Mouse (Mus musculus) forebrain, embryonic 15.5 days (tissue): ENCODE data around the gene Ppp2r5e. TPM values are rescaled to one million over a fixed set of nuclear protein-coding genes. Genes with fewer than 3 reads are reported as not detected.

ENCODE experiments used
- ATAC-seq: fragments of 200-750 bp; cut with Nextera tagmentation; replicated peaks from 2 replicates; pipeline ENCODE4 v1.8.0; 2017; ENCODE audit warnings: mild to moderate bottlenecking, moderate TSS enrichment, moderate library complexity
- H3K27ac ChIP-seq: fragments of 300-500 bp; sonication (generic); replicated peaks from 2 replicates; pipeline ENCODE4 v1.5.1; 2015; ENCODE audit warnings: mild to moderate bottlenecking, inconsistent platforms
- H3K27me3 ChIP-seq: fragments of 300-500 bp; sonication (generic); 2 replicates; pipeline ENCODE4 v1.6.1; 2015; ENCODE audit warnings: inconsistent platforms
- H3K36me3 ChIP-seq: fragments of 300-500 bp; sonication (generic); 2 replicates; pipeline ENCODE4 v1.6.1; 2015; ENCODE audit warnings: mild to moderate bottlenecking, inconsistent platforms
- H3K4me1 ChIP-seq: fragments of 300-500 bp; sonication (generic); 2 replicates; pipeline ENCODE4 v1.6.1; 2015; ENCODE audit warnings: inconsistent platforms
- H3K4me2 ChIP-seq: fragments of 300-500 bp; sonication (generic); replicated peaks from 2 replicates; pipeline ENCODE4 v1.6.1; 2015; ENCODE audit warnings: mild to moderate bottlenecking, inconsistent platforms
- H3K4me3 ChIP-seq: fragments of 300-500 bp; sonication (generic); 2 replicates; pipeline ENCODE4 v1.5.1; 2015; ENCODE audit warnings: mild to moderate bottlenecking, inconsistent platforms
- H3K9ac ChIP-seq: fragments of 300-500 bp; sonication (generic); replicated peaks from 2 replicates; pipeline ENCODE4 v1.6.1; 2015; ENCODE audit warnings: mild to moderate bottlenecking, inconsistent platforms
- H3K9me3 ChIP-seq: fragments of 300-500 bp; sonication (generic); 2 replicates; pipeline ENCODE4 v1.6.1; 2016; ENCODE audit warnings: inconsistent platforms
- WGBS: fragments of 180-500 bp; shearing (Covaris S2); methylation state at CpG from one replicate; pipeline ENCODE4 v1.1.7; 2015; ENCODE audit warnings: mixed read lengths; 5-methylcytosine and 5-hydroxymethylcytosine counted together
- polyA plus RNA-seq: library from polyadenylated mRNA; unstranded; fragments of >200 nt; fragmentation: Nextera tagmentation; extraction: Ambion mirVana; gene quantifications from 2 replicates; pipeline ENCODE4 v1.2.1, GENCODE M21; 2015

Ppp2r5e gene
- polyA plus RNA-seq, 1 experiment from 2014 or later = 26.8 TPM

- no peaks in the 10 kb centered on the region for H3K36me3 ChIP-seq
- no peak overlapping the region for H3K9ac ChIP-seq
- 61% methylated on average over 7 of the region's 7 CpGs for WGBS
- no peaks in the 10 kb centered on the region for H3K9me3 ChIP-seq
- peak overlapping the region; percentile 63 for H3K27ac ChIP-seq
- H3K4me2 ChIP-seq = no peak overlapping the region
- H3K4me1 ChIP-seq = no peaks in the 10 kb centered on the region
- H3K4me3 ChIP-seq = no peak overlapping the region
- ATAC-seq = peak; percentile 60
- no peaks in the 10 kb centered on the region for H3K27me3 ChIP-seq
Observed at GRCm38 (mm10) chr12:75612711-75613110, 16.7 kb upstream of the Ppp2r5e start.

GRCm38 (mm10) chr12:75599490-75599889 lies 3.4 kb upstream of the Ppp2r5e start:
- Histone ChIP-seq H3K9ac (no peak overlapping the region), H3K9me3 (no peaks in the 10 kb centered on the region), H3K27ac (no peak overlapping the region), H3K36me3 (no peaks in the 10 kb centered on the region), H3K4me3 (no peak overlapping the region), H3K4me2 (no peak overlapping the region), H3K27me3 (no peaks in the 10 kb centered on the region), H3K4me1 (peaks cover 8% of the 10 kb centered on the region)
- no peak for ATAC-seq
- WGBS = 20% methylated on average over 4 of the region's 4 CpGs

- WGBS = 68% methylated on average over 4 of the region's 4 CpGs
- no peaks in the 10 kb centered on the region for H3K36me3 ChIP-seq
- H3K9ac ChIP-seq = no peak overlapping the region
- no peak overlapping the region for H3K4me3 ChIP-seq
- no peaks in the 10 kb centered on the region for H3K27me3 ChIP-seq
- no peak overlapping the region for H3K27ac ChIP-seq
- ATAC-seq = no peak
- H3K9me3 ChIP-seq = no peaks in the 10 kb centered on the region
- no peak overlapping the region for H3K4me2 ChIP-seq
- peaks cover 13% of the 10 kb centered on the region for H3K4me1 ChIP-seq
Observed at GRCm38 (mm10) chr12:75598988-75599387, 2.9 kb upstream of the Ppp2r5e start.

GRCm38 (mm10) chr12:75597707-75598106 lies 1.7 kb upstream of the Ppp2r5e start:
- Histone ChIP-seq H3K4me2 (no peak overlapping the region), H3K4me1 (peaks cover 26% of the 10 kb centered on the region), H3K9me3 (no peaks in the 10 kb centered on the region), H3K9ac (no peak overlapping the region), H3K27me3 (no peaks in the 10 kb centered on the region), H3K4me3 (no peak overlapping the region), H3K27ac (peak overlapping the region; percentile 43), H3K36me3 (peaks cover 5% of the 10 kb centered on the region)
- no peak for ATAC-seq
- 77% methylated on average over 4 of the region's 4 CpGs for WGBS

- peak overlapping the region; percentile 99 for H3K27ac ChIP-seq
- H3K9ac ChIP-seq = peak overlapping the region; percentile 99
- H3K27me3 ChIP-seq = no peaks in the 10 kb centered on the region
- peak overlapping the region; percentile 75 for H3K4me2 ChIP-seq
- ATAC-seq = peak; percentile 21
- H3K36me3 ChIP-seq = peaks cover 18% of the 10 kb centered on the region
- 1% methylated on average over 73 of the region's 97 CpGs for WGBS
- H3K4me3 ChIP-seq = peak overlapping the region; percentile 100
- H3K4me1 ChIP-seq = peaks cover 26% of the 10 kb centered on the region
- H3K9me3 ChIP-seq = no peaks in the 10 kb centered on the region
Observed at GRCm38 (mm10) chr12:75595291-75596153, 523 bp downstream of the Ppp2r5e start.

- Histone ChIP-seq H3K27ac (no peak overlapping the region), H3K9me3 (no peaks in the 10 kb centered on the region), H3K27me3 (no peaks in the 10 kb centered on the region), H3K4me1 (peaks cover 26% of the 10 kb centered on the region), H3K36me3 (peaks cover 28% of the 10 kb centered on the region), H3K4me2 (peak overlapping the region; percentile 75), H3K4me3 (peak overlapping the region; percentile 100), H3K9ac (peak overlapping the region; percentile 99)
- 38% methylated on average over 5 of the region's 5 CpGs for WGBS
- no peak for ATAC-seq
Observed at GRCm38 (mm10) chr12:75594404-75594803, 1.6 kb downstream of the Ppp2r5e start.

- Histone ChIP-seq H3K9me3 (no peaks in the 10 kb centered on the region), H3K9ac (no peak overlapping the region), H3K4me3 (peak overlapping the region; percentile 100), H3K27me3 (no peaks in the 10 kb centered on the region), H3K36me3 (peaks cover 32% of the 10 kb centered on the region), H3K4me2 (peak overlapping the region; percentile 75), H3K4me1 (peaks cover 26% of the 10 kb centered on the region), H3K27ac (no peak overlapping the region)
- 63% methylated on average over 4 of the region's 4 CpGs for WGBS
- no peak for ATAC-seq
Observed at GRCm38 (mm10) chr12:75593817-75594216, 2.2 kb downstream of the Ppp2r5e start.

GRCm38 (mm10) chr12:75587501-75587900 lies 8.5 kb downstream of the Ppp2r5e start:
- no peak overlapping the region for H3K4me3 ChIP-seq
- no peak overlapping the region for H3K4me2 ChIP-seq
- H3K36me3 ChIP-seq = peaks cover 42% of the 10 kb centered on the region
- no peaks in the 10 kb centered on the region for H3K27me3 ChIP-seq
- no peak for ATAC-seq
- no peak overlapping the region for H3K27ac ChIP-seq
- H3K9me3 ChIP-seq = no peaks in the 10 kb centered on the region
- H3K4me1 ChIP-seq = no peaks in the 10 kb centered on the region
- no peak overlapping the region for H3K9ac ChIP-seq

- H3K9me3 ChIP-seq = no peaks in the 10 kb centered on the region
- WGBS = 76% methylated on average over 3 of the region's 3 CpGs
- no peak for ATAC-seq
- H3K4me1 ChIP-seq = no peaks in the 10 kb centered on the region
- no peak overlapping the region for H3K9ac ChIP-seq
- no peak overlapping the region for H3K4me3 ChIP-seq
- no peak overlapping the region for H3K27ac ChIP-seq
- no peak overlapping the region for H3K4me2 ChIP-seq
- H3K27me3 ChIP-seq = no peaks in the 10 kb centered on the region
- peaks cover 17% of the 10 kb centered on the region; the same call in 1 of the 2 replicates for H3K36me3 ChIP-seq
Observed at GRCm38 (mm10) chr12:75583776-75584175, 12.3 kb downstream of the Ppp2r5e start.

- Histone ChIP-seq H3K27me3 (no peaks in the 10 kb centered on the region), H3K36me3 (peaks cover under 1% of the 10 kb centered on the region; the same call in 1 of the 2 replicates), H3K9ac (no peak overlapping the region), H3K4me1 (peaks cover 9% of the 10 kb centered on the region; the same call in 1 of the 2 replicates), H3K4me2 (no peak overlapping the region), H3K9me3 (no peaks in the 10 kb centered on the region), H3K27ac (no peak overlapping the region), H3K4me3 (no peak overlapping the region)
- no peak for ATAC-seq
- 91% methylated on average over 2 of the region's 2 CpGs for WGBS
Observed at GRCm38 (mm10) chr12:75579076-75579475, 17.0 kb downstream of the Ppp2r5e start.

- ATAC-seq = no peak
- H3K36me3 ChIP-seq = no peaks in the 10 kb centered on the region
- no peaks in the 10 kb centered on the region for H3K27me3 ChIP-seq
- H3K4me2 ChIP-seq = no peak overlapping the region
- 90% methylated on average over 5 of the region's 5 CpGs for WGBS
- peaks cover 9% of the 10 kb centered on the region for H3K4me1 ChIP-seq
- no peak overlapping the region for H3K27ac ChIP-seq
- H3K9ac ChIP-seq = no peak overlapping the region
- no peaks in the 10 kb centered on the region for H3K9me3 ChIP-seq
- H3K4me3 ChIP-seq = no peak overlapping the region
Observed at GRCm38 (mm10) chr12:75577255-75577654, 18.8 kb downstream of the Ppp2r5e start.

- ATAC-seq = no peak
- 68% methylated on average over 4 of the region's 4 CpGs for WGBS
- H3K36me3 ChIP-seq = no peaks in the 10 kb centered on the region
- H3K27me3 ChIP-seq = no peaks in the 10 kb centered on the region
- H3K4me1 ChIP-seq = peaks cover 23% of the 10 kb centered on the region
- no peak overlapping the region for H3K27ac ChIP-seq
- no peak overlapping the region for H3K4me3 ChIP-seq
- H3K9me3 ChIP-seq = no peaks in the 10 kb centered on the region
- H3K4me2 ChIP-seq = no peak overlapping the region
- no peak overlapping the region for H3K9ac ChIP-seq
Observed at GRCm38 (mm10) chr12:75572271-75572670, 23.8 kb downstream of the Ppp2r5e start.
